Mouse (Mus musculus) myocyte (in vitro differentiated cells): ENCODE data around the gene Iqcf3. TPM values are rescaled to one million over a fixed set of nuclear protein-coding genes. Genes with fewer than 3 reads are reported as not detected.
"Not testable (repeated sequence)": the region's sequence is repeated elsewhere in the genome, so short reads cannot be mapped to it uniquely, and the experiment has no call there.

Experiments used
- H3K27me3 ChIP-seq: one replicate; pipeline ENCODE4 v1.6.1; 2011; ENCODE audit not compliant: control insufficient read depth, insufficient read depth, insufficient read length
- H3K36me3 ChIP-seq: one replicate; pipeline ENCODE4 v1.6.1; 2011; ENCODE audit not compliant: control insufficient read depth, insufficient read depth
- H3K4me2 ChIP-seq: one replicate; pipeline ENCODE4 v1.6.1; 2011; ENCODE audit warnings: low read depth, control low read depth
- H3K4me3 ChIP-seq: one replicate; pipeline ENCODE4 v1.5.1; 2011; ENCODE audit warnings: mild to moderate bottlenecking, control low read depth, moderate library complexity
- H3K79me2 ChIP-seq: one replicate; pipeline ENCODE4 v1.6.1; 2011; ENCODE audit not compliant: control insufficient read depth, insufficient read depth
- H3ac ChIP-seq: one replicate; pipeline ENCODE4 v1.6.1; 2011; ENCODE audit not compliant: control insufficient read depth, insufficient read length
- CEBPB ChIP-seq: IDR thresholded peaks from 2 replicates; pipeline ENCODE4 v1.6.1; 2011; ENCODE audit warnings: mild to moderate bottlenecking, moderate library complexity; ENCODE audit not compliant: poor library complexity, insufficient read depth, severe bottlenecking
- E2F4 ChIP-seq: IDR thresholded peaks from one replicate; pipeline ENCODE4 v1.6.1; 2011; ENCODE audit warnings: mild to moderate bottlenecking, control low read depth, moderate library complexity; ENCODE audit not compliant: insufficient read depth
- MAX ChIP-seq: IDR thresholded peaks from one replicate; pipeline ENCODE4 v1.6.1; 2011; ENCODE audit warnings: low read depth, mild to moderate bottlenecking, control low read depth
- MYOD1 ChIP-seq, 3 experiments: IDR thresholded peaks; one replicate each; pipeline ENCODE4 v1.6.1; 2011; ENCODE audit warnings: control low read depth in 2 of 3, low read depth in 2 of 3, mild to moderate bottlenecking in 2 of 3, moderate library complexity in 1 of 3; ENCODE audit not compliant: insufficient read length in 2 of 3, control insufficient read depth in 1 of 3
- MYOG ChIP-seq, 3 experiments: IDR thresholded peaks; one replicate each; pipeline ENCODE4 v1.6.1; 2011; ENCODE audit warnings: control low read depth in 2 of 3, low read depth in 2 of 3, mild to moderate bottlenecking in 2 of 3; ENCODE audit not compliant: insufficient read length in 2 of 3, control insufficient read depth in 1 of 3, insufficient read depth in 1 of 3
- POLR2A ChIP-seq: IDR thresholded peaks from one replicate; pipeline ENCODE4 v1.6.1; 2011; ENCODE audit warnings: low read depth, mild to moderate bottlenecking, control low read depth, moderate library complexity; ENCODE audit not compliant: insufficient read length
- POLR2AphosphoS2 ChIP-seq: IDR thresholded peaks from one replicate; pipeline ENCODE4 v1.6.1; 2011; ENCODE audit warnings: low read depth, control low read depth; ENCODE audit not compliant: insufficient read length
- REST ChIP-seq: IDR thresholded peaks from one replicate; pipeline ENCODE4 v1.6.1; 2011; ENCODE audit warnings: mild to moderate bottlenecking, control low read depth, moderate library complexity; ENCODE audit not compliant: insufficient read depth, insufficient read length
- SRF ChIP-seq: IDR thresholded peaks from one replicate; pipeline ENCODE4 v1.6.1; 2011; ENCODE audit warnings: low read depth; ENCODE audit not compliant: control insufficient read depth, insufficient read length
- TCF12 ChIP-seq: IDR thresholded peaks from one replicate; pipeline ENCODE4 v1.6.1; 2011; ENCODE audit warnings: mild to moderate bottlenecking, control low read depth; ENCODE audit not compliant: poor library complexity, insufficient read depth, severe bottlenecking
- TCF3 ChIP-seq: IDR thresholded peaks from one replicate; pipeline ENCODE4 v1.6.1; 2011; ENCODE audit warnings: low read depth, control low read depth; ENCODE audit not compliant: insufficient read length
- USF1 ChIP-seq: IDR thresholded peaks from one replicate; pipeline ENCODE4 v1.6.1; 2011; ENCODE audit warnings: low read depth, mild to moderate bottlenecking, control low read depth, moderate library complexity
- polyA plus RNA-seq: library from polyadenylated mRNA; unstranded; fragments of >200 nt; fragmentation: generic; extraction: Trizol; gene quantifications from one replicate; pipeline ENCODE4 v1.2.1, GENCODE M21; 2012; ENCODE audit warnings: missing spikeins

Iqcf3 gene
- polyA plus RNA-seq, 1 experiment, result not detected

DNA sequence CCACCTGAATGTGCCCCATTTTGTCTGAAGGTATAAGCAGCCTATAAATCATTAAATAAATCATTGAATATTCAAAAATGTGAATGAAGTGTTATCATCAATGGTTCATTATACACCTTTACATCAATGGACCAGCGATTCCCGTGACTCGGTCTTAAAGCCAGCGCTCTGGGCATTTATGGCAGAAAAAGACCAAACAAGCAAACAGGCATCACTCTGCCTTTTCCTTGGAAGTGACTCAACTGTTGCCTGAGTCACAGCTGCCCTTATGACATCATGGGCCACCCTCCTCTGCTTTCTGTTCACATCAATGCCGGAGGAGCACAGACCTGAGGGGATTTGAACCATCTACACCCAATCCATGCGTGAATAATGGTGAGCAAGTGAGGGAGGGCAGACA is 61.8 kb downstream of the Iqcf3 start, which contains the start of gene Iqcf1:
TSS of gene Iqcf1 (plus strand) at position 301 of the 400 bp plus-strand sequence.
- no peak for TF ChIP-seq MYOG (IDR thresholded peaks at IDR 0.05; ENCODE audit: control insufficient read depth in 1 of 3, insufficient read depth in 1 of 3, insufficient read length in 2 of 3, low read depth in 2 of 3)
- no peak for TF ChIP-seq E2F4
- no peak for TF ChIP-seq TCF12
- TF ChIP-seq POLR2A, result no peak
- no peak for TF ChIP-seq CEBPB
- no peak for TF ChIP-seq MYOD1 (IDR thresholded peaks at IDR 0.05; ENCODE audit: control insufficient read depth in 1 of 3, insufficient read length in 2 of 3, low read depth in 2 of 3)
- no peak for TF ChIP-seq POLR2AphosphoS2
- TF ChIP-seq SRF, result no peak
- Histone ChIP-seq H3K4me2 (no peak within 1 kb of the TSS), H3K79me2 (no peaks in the 10 kb centered on the region), H3K27me3 (peaks cover 5% of the 10 kb centered on the region), H3K36me3 (no peaks in the 10 kb centered on the region), H3K4me3 (no peak within 1 kb of the TSS), H3ac (no peak within 1 kb of the TSS)

DNA sequence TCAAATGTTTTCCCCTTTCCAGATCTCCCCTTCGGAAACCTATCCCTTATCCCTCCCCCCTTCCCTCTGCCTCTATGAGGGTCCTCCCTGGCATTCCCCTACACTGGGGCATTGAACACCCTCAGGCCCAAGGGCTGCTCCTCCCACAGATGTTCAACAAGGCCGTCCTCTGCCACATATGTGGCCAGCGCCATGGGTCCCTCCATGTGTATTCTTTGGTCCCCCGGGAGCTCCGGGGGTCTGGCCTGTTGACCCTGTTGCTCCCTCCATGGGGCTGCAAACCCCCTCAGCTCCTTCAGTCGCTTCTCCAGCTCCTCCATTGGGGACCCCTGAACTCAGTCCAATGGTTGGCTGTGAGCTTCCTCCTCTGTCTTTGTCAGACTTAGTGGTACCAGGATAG is 73.8 kb downstream of the Iqcf3 start:
- H3K4me2 ChIP-seq, H3K4me3 ChIP-seq, H3K27me3 ChIP-seq, H3K79me2 ChIP-seq, H3ac ChIP-seq, H3K36me3 ChIP-seq: not testable (repeated sequence)

DNA sequence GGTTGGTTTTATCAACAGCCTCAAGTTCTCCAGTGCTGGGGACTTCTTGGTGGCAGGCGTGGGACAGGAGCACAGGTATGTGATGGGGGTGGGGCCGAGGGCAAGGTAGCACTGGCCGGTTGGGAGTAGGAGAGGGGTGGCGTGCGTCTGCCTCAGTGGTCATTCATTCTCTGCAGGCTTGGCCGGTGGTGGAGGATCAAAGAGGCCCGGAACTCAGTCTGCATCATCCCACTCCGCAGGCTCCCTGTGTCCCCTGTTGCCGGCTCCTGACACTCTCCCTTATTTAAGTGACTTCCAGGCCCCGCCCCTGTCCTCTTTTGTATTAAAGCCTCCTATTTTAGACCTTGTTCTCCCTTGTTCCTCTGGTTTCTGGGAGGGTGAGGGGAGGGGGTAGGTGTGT is 76.4 kb downstream of the Iqcf3 start:
- no peak overlapping the region for H3ac ChIP-seq
- no peak overlapping the region for H3K4me3 ChIP-seq
- no peak for TF ChIP-seq POLR2AphosphoS2
- TF ChIP-seq REST, result no peak
- TF ChIP-seq MYOD1 (IDR thresholded peaks at IDR 0.05; ENCODE audit: control insufficient read depth in 1 of 3, insufficient read length in 2 of 3, low read depth in 2 of 3), result no peak
- TF ChIP-seq E2F4, result no peak
- no peak for TF ChIP-seq SRF
- TF ChIP-seq TCF12, result no peak
- no peak for TF ChIP-seq CEBPB
- TF ChIP-seq POLR2A, result no peak
- TF ChIP-seq MYOG (IDR thresholded peaks at IDR 0.05; ENCODE audit: control insufficient read depth in 1 of 3, insufficient read depth in 1 of 3, insufficient read length in 2 of 3, low read depth in 2 of 3), result no peak
- no peak for TF ChIP-seq TCF3
- TF ChIP-seq MAX, result no peak
- TF ChIP-seq USF1, result no peak
- H3K27me3 ChIP-seq, result no peaks in the 10 kb centered on the region
- peaks cover 4% of the 10 kb centered on the region for H3K36me3 ChIP-seq
- no peaks in the 10 kb centered on the region for H3K79me2 ChIP-seq
- H3K4me2 ChIP-seq, result no peak overlapping the region

DNA sequence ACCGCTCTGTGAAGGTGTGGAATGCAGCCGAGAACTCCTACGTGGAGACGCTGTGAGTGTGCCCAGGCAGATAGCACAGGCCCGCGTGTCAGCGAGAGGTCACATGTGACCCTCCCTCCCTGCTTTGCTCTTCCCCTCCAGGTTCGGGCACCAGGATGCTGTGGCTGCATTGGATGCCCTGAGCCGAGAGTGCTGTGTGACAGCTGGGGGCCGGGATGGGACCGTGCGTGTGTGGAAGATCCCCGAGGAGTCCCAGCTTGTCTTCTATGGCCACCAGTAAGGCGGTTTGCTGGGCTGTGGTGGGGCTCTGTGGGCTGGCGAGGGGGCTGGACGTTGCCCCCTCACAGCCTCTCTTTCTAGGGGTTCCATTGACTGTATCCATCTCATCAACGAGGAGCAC is 77.8 kb downstream of the Iqcf3 start:
- Histone ChIP-seq H3ac (no peak overlapping the region), H3K36me3 (peaks cover 5% of the 10 kb centered on the region), H3K4me3 (no peak overlapping the region), H3K79me2 (peaks cover 3% of the 10 kb centered on the region), H3K4me2 (no peak overlapping the region), H3K27me3 (no peaks in the 10 kb centered on the region)
- TF ChIP-seq POLR2A (no peak), POLR2AphosphoS2 (no peak), REST (no peak), MAX (no peak), E2F4 (no peak), MYOD1 (IDR thresholded peaks at IDR 0.05; ENCODE audit: control insufficient read depth in 1 of 3, insufficient read length in 2 of 3, low read depth in 2 of 3) (no peak), TCF12 (no peak), TCF3 (no peak), CEBPB (no peak), MYOG (IDR thresholded peaks at IDR 0.05; ENCODE audit: control insufficient read depth in 1 of 3, insufficient read depth in 1 of 3, insufficient read length in 2 of 3, low read depth in 2 of 3) (no peak), SRF (no peak), USF1 (no peak)

DNA sequence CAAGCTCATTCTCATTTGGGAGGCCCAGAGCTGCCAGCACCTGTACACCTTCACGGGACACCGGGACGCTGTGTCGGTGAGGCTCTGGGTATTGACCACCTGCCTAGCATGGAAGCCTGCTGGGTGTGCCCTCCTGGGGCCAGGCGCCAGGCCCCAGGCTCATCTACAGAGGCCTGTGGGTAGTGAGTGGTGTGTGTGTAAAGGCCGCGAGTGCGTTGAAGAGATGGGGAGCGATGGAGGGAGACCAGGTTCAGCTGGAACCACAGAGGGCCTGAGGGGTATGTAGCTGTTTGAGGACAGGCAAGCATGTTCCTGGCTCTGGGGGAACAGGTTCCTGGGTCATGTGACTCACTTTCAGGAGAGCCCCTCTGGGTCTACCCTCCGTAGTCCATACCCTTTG is 78.3 kb downstream of the Iqcf3 start:
- Histone ChIP-seq H3K79me2 (peaks cover 3% of the 10 kb centered on the region), H3K27me3 (no peaks in the 10 kb centered on the region), H3K4me3 (no peak overlapping the region), H3K4me2 (no peak overlapping the region), H3ac (no peak overlapping the region), H3K36me3 (peaks cover 5% of the 10 kb centered on the region)
- no peak for TF ChIP-seq POLR2AphosphoS2
- TF ChIP-seq REST, result no peak
- no peak for TF ChIP-seq USF1
- TF ChIP-seq MYOD1 (IDR thresholded peaks at IDR 0.05; ENCODE audit: control insufficient read depth in 1 of 3, insufficient read length in 2 of 3, low read depth in 2 of 3), result no peak
- no peak for TF ChIP-seq E2F4
- no peak for TF ChIP-seq POLR2A
- TF ChIP-seq MYOG (IDR thresholded peaks at IDR 0.05; ENCODE audit: control insufficient read depth in 1 of 3, insufficient read depth in 1 of 3, insufficient read length in 2 of 3, low read depth in 2 of 3), result no peak
- no peak for TF ChIP-seq TCF12
- no peak for TF ChIP-seq TCF3
- TF ChIP-seq MAX, result no peak
- TF ChIP-seq SRF, result no peak
- no peak for TF ChIP-seq CEBPB
